Mouse (Mus musculus): ENCODE results near the gene Dcaf11. TPM values are rescaled to one million over a fixed set of nuclear protein-coding genes. Genes with fewer than 3 reads are reported as not detected.

Gene Dcaf11
- 93.4 and 95.3 TPM in 2 replicates for polyA plus RNA-seq (2015; fragmentation: Nextera tagmentation; extraction: Ambion mirVana)

DNA sequence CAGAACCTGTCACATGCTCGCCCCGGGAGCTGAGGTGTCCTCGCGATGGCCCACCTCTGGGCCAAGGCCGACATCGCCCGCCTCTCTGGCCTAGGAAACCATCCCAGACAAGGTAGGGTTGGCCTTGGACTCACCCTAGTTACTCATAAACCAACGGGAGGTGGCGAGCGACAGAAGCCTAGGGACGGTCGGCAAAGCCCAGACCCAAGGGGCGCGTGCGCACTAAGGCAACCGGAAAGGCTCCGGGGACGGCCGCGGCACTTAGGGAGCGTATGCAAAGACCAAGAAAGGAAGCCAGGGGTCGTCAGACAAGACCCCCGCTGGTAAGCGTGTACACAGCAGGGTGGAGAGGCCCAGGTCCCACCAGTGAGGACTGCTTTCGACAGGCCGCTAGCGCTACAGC lies at the start of gene Dcaf11:
Dcaf11 (plus strand) TSS at position 208 of the 403 bp plus-strand sequence.
- no peaks in the 10 kb centered on the region for H3K9me3 ChIP-seq (ENCODE audit: low read length)
- H3K4me2 ChIP-seq (replicated peaks; ENCODE audit: low read depth, low read length), result peak within 1 kb of the TSS; percentile 86
- under 1% methylated on average over 27 of the region's 27 CpGs for WGBS
- peaks cover 6% of the 10 kb centered on the region; the same call in 1 of the 2 replicates for H3K36me3 ChIP-seq (ENCODE audit: insufficient read depth, low read length)
- no peaks in the 10 kb centered on the region for H3K27me3 ChIP-seq (replicated peaks; ENCODE audit: insufficient read depth, low read length)
- ATAC-seq (peak; percentile 78), DNase-seq (ENCODE audit: low spot score) (peak; percentile 97)
- peak within 1 kb of the TSS; percentile 99 for H3K27ac ChIP-seq (ENCODE audit: low read length)
- peak within 1 kb of the TSS; percentile 58 for H3K4me3 ChIP-seq (ENCODE audit: low read depth, low read length)
- peak within 1 kb of the TSS; percentile 60 for H3K9ac ChIP-seq (replicated peaks; ENCODE audit: low read depth)
- peak; percentile 60 for TF ChIP-seq CTCF (IDR thresholded peaks at IDR 0.05)
- TF ChIP-seq EP300 (IDR thresholded peaks at IDR 0.05), result no peak; the same call in 1 of the 2 replicates
- peaks cover 7% of the 10 kb centered on the region; the same call in 1 of the 2 replicates for H3K4me1 ChIP-seq (ENCODE audit: insufficient read depth, low read depth, low read length)

DNA sequence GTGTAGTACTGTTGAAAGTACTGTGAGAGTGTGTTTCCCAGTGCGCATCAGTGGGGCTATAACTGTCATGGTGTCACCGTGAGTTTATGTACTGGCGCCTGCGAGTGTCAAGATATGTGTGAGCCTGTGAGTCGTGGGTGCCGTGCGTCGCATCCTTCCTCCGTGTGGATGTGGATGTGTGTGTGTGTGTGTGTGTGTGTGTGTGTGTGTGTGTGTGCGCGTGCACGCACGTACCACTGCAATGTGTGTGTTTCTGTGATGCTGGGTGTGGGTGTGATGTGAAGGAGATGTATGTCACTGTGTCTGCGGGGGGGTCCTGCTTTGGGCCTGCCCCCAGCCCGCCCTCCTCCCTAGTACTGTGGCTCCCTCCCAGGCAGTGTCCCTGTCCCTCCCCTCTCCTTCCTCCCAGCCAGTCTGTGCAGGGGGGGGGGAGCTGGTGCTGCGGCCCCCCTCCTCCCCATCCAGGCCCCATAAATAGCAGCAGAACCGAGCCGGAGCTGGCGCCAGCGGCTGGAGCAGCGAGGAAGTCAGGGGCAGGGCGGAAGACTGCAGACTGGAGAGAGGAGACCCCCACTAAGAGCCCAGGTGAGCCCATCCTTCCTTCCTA lies 49.6 kb upstream of the Dcaf11 start, which contains the start of gene Cpne6:
Cpne6 (plus strand) TSS at position 321 of the 607 bp plus-strand sequence.
- no peaks in the 10 kb centered on the region for H3K9me3 ChIP-seq (ENCODE audit: low read length)
- no peaks in the 10 kb centered on the region for H3K27me3 ChIP-seq (replicated peaks; ENCODE audit: insufficient read depth, low read length)
- H3K9ac ChIP-seq (replicated peaks; ENCODE audit: low read depth), result no peak within 1 kb of the TSS
- TF ChIP-seq EP300 (IDR thresholded peaks at IDR 0.05) (no peak), CTCF (IDR thresholded peaks at IDR 0.05) (no peak)
- no peaks in the 10 kb centered on the region for H3K36me3 ChIP-seq (ENCODE audit: insufficient read depth, low read length)
- no peak for ATAC-seq
- H3K4me3 ChIP-seq (ENCODE audit: low read depth, low read length), result no peak within 1 kb of the TSS
- 77% methylated on average over 16 of the region's 22 CpGs for WGBS
- H3K4me1 ChIP-seq (ENCODE audit: insufficient read depth, low read depth, low read length), result no peaks in the 10 kb centered on the region
- no peak within 1 kb of the TSS for H3K27ac ChIP-seq (ENCODE audit: low read length)
- H3K4me2 ChIP-seq (replicated peaks; ENCODE audit: low read depth, low read length), result no peak within 1 kb of the TSS
- no peak for DNase-seq (ENCODE audit: low spot score)

DNA sequence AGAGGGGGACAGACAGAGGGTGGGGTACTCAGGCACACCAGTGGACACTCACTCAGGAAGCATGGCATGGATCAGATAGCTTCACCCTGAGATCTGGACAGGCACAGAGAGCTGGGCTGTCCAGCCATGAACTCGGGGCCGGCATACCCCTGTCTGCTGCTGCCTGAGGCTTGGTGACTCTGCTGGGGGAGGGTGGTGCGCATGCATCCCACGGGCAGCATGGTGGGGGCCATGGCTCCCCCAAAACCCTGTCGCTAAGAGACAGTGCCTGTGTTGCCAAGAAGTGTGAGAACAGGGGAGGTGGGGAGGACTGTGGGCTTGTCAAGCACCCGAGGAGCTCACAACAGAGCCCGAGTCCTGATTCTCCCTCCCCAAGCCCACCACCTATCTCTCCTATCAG lies 48.8 kb upstream of the Dcaf11 start:
- Histone ChIP-seq H3K9me3 (ENCODE audit: low read length) (no peaks in the 10 kb centered on the region), H3K4me3 (ENCODE audit: low read depth, low read length) (no peak overlapping the region), H3K4me2 (replicated peaks; ENCODE audit: low read depth, low read length) (no peak overlapping the region), H3K27me3 (replicated peaks; ENCODE audit: insufficient read depth, low read length) (no peaks in the 10 kb centered on the region), H3K36me3 (ENCODE audit: insufficient read depth, low read length) (no peaks in the 10 kb centered on the region), H3K27ac (ENCODE audit: low read length) (no peak overlapping the region), H3K9ac (replicated peaks; ENCODE audit: low read depth) (no peak overlapping the region), H3K4me1 (ENCODE audit: insufficient read depth, low read depth, low read length) (no peaks in the 10 kb centered on the region)
- TF ChIP-seq EP300 (IDR thresholded peaks at IDR 0.05) (no peak), CTCF (IDR thresholded peaks at IDR 0.05) (no peak)
- DNase-seq (ENCODE audit: low spot score) (no peak), ATAC-seq (no peak)
- WGBS, result 45% methylated on average over 7 of the region's 7 CpGs

DNA sequence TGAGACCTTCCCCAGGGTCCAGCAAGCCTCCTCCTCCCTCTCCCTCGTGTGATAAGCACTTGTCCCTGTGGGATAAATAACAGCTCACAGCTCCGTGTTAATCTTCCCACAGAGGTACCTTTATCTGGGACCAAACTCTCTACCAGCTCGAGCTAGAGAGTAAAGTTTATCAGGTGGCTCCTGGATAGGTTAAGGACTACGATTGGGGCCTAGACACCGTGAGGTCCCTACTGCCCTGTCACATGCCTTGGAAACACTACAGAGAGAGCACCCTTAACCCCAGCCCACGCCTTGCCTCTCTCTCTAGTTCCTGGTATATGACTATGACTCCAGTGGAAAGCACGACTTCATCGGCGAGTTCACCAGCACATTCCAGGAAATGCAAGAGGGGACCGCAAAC lies 45.9 kb upstream of the Dcaf11 start:
- no peaks in the 10 kb centered on the region for H3K4me1 ChIP-seq (ENCODE audit: insufficient read depth, low read depth, low read length)
- WGBS, result 51% methylated on average over 10 of the region's 10 CpGs
- no peak overlapping the region for H3K27ac ChIP-seq (ENCODE audit: low read length)
- ATAC-seq (no peak), DNase-seq (ENCODE audit: low spot score) (no peak)
- H3K4me2 ChIP-seq (replicated peaks; ENCODE audit: low read depth, low read length), result no peak overlapping the region
- no peak overlapping the region for H3K4me3 ChIP-seq (ENCODE audit: low read depth, low read length)
- no peaks in the 10 kb centered on the region for H3K36me3 ChIP-seq (ENCODE audit: insufficient read depth, low read length)
- no peak for TF ChIP-seq CTCF (IDR thresholded peaks at IDR 0.05)
- TF ChIP-seq EP300 (IDR thresholded peaks at IDR 0.05), result no peak
- no peaks in the 10 kb centered on the region for H3K9me3 ChIP-seq (ENCODE audit: low read length)
- H3K9ac ChIP-seq (replicated peaks; ENCODE audit: low read depth), result no peak overlapping the region
- H3K27me3 ChIP-seq (replicated peaks; ENCODE audit: insufficient read depth, low read length), result 0 out of 2 replicates have a peak, but pooled peaks cover 1% of the 10 kb centered on the region

DNA sequence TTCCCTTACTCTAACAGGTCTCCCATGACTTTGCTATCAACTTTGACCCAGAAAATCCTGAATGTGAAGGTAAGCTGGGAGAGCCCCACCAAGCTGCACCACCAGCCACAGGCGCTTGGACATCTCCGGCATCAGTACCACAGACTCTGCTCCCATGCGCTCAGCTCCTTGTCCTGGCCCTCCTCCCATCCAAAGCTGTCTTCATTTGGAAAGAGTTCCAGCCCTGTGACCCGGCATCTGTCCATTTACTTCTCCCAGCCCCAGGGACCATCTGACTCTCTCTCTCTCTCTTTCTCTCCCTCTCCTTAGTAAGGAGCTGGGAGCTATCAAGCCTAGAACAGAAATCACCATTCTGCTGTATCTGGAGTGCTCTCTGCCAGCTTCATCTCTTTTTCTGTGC lies 44.0 kb upstream of the Dcaf11 start:
- Histone ChIP-seq H3K36me3 (ENCODE audit: insufficient read depth, low read length) (no peaks in the 10 kb centered on the region), H3K4me1 (ENCODE audit: insufficient read depth, low read depth, low read length) (peaks cover 2% of the 10 kb centered on the region; the same call in 1 of the 2 replicates), H3K4me3 (ENCODE audit: low read depth, low read length) (no peak overlapping the region), H3K27ac (ENCODE audit: low read length) (no peak overlapping the region), H3K4me2 (replicated peaks; ENCODE audit: low read depth, low read length) (no peak overlapping the region), H3K27me3 (replicated peaks; ENCODE audit: insufficient read depth, low read length) (peaks cover 15% of the 10 kb centered on the region; the same call in 1 of the 2 replicates), H3K9ac (replicated peaks; ENCODE audit: low read depth) (no peak overlapping the region), H3K9me3 (ENCODE audit: low read length) (no peaks in the 10 kb centered on the region)
- WGBS, result 87% methylated on average over 4 of the region's 4 CpGs
- no peak for DNase-seq (ENCODE audit: low spot score)
- no peak for ATAC-seq
- TF ChIP-seq CTCF (IDR thresholded peaks at IDR 0.05) (no peak), EP300 (IDR thresholded peaks at IDR 0.05) (no peak)

DNA sequence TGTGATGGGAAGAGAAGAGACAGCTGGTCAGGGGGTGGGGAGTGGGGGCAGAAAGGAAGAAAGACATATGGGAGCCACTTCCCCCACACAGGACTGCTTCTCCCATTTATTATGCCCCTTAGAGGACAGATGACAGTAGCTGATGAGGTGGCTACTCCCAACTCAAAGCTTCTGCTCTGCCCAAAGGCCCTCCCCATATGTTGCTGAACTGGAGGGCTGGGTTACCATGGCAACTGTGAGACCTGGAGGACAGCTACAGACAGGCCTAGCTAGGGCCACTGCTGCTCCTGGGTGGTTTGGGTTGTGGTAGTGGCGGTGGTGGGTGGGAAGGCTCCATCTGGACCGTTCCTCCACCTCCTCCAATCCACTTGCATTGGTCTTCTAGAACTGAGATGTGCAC lies 40.9 kb upstream of the Dcaf11 start:
- no peak for DNase-seq (ENCODE audit: low spot score)
- no peak overlapping the region for H3K9ac ChIP-seq (replicated peaks; ENCODE audit: low read depth)
- no peaks in the 10 kb centered on the region for H3K36me3 ChIP-seq (ENCODE audit: insufficient read depth, low read length)
- peaks cover 26% of the 10 kb centered on the region; the same call in 1 of the 2 replicates for H3K27me3 ChIP-seq (replicated peaks; ENCODE audit: insufficient read depth, low read length)
- ATAC-seq, result no peak; the same call in 1 of the 2 replicates
- TF ChIP-seq EP300 (IDR thresholded peaks at IDR 0.05), result no peak
- no peak for TF ChIP-seq CTCF (IDR thresholded peaks at IDR 0.05)
- peaks cover 5% of the 10 kb centered on the region; the same call in 1 of the 2 replicates for H3K4me1 ChIP-seq (ENCODE audit: insufficient read depth, low read depth, low read length)
- WGBS, result 41% methylated on average over 2 of the region's 2 CpGs
- no peaks in the 10 kb centered on the region for H3K9me3 ChIP-seq (ENCODE audit: low read length)
- H3K4me2 ChIP-seq (replicated peaks; ENCODE audit: low read depth, low read length), result no peak overlapping the region
- no peak overlapping the region for H3K4me3 ChIP-seq (ENCODE audit: low read depth, low read length)
- no peak overlapping the region for H3K27ac ChIP-seq (ENCODE audit: low read length)
